Mouse (Mus musculus) NIH3T3 (cell line): ENCODE measurements at regions not wholly inside any gene's neighbourhood (a gene's known extent, or its start where the extent isn't known, plus 50 kb on each side); places are given as distances from the start of the nearest gene placed in this dataset.

Experiments
- DNase-seq: peaks from one replicate; pipeline ENCODE4 v3.0.0-alpha.2; 2012; ENCODE audit warnings: low read depth

DNA sequence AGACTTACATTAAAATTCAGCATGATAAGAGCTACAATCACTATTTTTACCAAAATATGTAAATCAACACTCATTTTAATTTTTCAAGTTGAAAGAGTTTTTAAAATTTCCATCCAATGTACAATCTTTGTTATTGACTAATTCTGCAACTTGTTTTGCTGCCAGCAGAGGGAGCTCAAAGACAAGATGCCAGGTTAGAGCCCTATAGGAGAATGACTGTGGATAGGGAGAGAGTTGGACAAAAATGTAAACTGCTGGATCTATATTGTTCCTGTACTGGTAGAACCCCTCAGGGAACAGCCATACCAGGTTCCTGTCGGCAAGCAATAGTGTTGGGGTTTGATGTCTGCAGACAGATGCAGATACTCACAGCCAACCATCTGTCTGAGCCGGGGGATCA, 288.8 kb upstream of the 4930550L24Rik start:
- peak; percentile 32 for DNase-seq
